Mouse (Mus musculus): ENCODE data around the gene Meis2.

Meis2 gene

GRCm38 (mm10) chr2:115993877-115994276 is 71.8 kb downstream of the Meis2 start:
- no peak for DNase-seq

DNA sequence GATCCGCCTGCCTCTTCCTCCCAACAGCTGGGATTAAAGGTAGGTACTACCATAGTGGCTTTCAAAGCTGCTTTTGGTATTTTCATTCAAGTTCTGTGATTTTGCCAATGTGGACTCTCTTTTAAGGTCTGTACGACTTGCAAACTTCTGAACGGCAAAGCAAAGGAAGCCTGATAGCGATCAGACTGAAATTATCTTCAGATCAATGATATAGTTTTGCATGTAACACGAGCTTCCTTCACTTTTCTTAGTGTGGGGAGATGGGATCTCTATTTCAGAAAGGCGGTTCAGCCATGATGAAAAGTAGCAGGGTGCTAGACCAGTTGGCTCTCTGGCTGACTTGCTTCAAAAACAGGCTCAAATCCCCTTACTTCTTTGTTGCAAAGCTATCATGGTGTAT is 76.4 kb downstream of the Meis2 start:
- DNase-seq: no peak

DNA sequence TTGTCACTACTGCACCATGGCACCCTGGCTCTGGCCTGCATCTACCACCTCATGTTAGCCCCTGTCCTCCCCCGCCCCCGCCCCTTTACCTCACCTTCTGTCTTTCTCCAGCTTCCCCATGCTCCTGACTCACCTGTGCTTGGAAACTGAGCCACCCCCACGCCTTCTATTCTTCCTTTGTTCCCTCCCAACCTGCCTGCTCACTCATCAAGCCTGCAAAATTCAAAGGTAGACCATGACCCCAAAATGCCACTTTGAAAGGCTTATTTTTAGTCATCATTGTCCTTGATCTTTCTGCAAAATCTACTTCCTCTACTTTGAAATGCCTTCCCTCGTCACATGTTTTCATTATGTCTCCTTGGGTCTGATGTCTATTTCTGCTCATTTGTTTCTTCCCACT is 77.2 kb downstream of the Meis2 start:
- DNase-seq: no peak

DNA sequence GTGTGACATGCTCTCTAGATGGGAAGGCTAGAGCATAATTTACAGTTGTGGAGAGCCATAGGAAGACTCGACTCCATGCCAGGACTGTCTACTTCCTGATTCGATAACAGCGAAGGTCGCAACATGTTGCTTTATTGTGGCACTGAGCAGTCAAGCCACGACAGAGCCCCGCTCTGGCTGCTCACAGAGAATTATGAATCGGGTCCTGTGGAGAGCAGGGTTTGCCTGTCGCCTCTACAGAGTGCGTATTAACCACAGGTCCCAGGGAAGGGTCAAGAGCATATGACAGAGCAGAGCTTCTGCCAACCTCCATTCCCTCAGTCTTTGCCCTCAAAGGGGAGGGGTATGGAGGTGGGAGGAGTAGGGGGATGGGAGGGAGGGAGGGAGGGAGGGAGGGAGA is 80.7 kb downstream of the Meis2 start:
- no peak for DNase-seq

GRCm38 (mm10) chr2:115984487-115984886 is 81.2 kb downstream of the Meis2 start:
- DNase-seq: no peak

DNA sequence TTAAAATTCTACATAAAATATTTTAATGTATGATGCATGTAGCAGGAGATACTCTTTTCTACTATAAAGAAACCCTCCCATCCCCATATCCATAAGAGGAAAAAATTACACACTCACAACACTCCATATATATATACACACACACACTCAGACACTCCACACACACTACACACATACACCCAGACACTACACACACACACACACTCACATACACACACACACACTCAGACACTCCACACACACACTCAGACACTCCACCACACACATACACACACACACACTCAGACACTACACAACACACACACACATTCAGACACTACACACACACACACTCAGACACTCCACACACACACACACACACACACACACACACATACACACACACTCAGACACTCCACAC is 85.1 kb downstream of the Meis2 start:
- DNase-seq: no peak

DNA sequence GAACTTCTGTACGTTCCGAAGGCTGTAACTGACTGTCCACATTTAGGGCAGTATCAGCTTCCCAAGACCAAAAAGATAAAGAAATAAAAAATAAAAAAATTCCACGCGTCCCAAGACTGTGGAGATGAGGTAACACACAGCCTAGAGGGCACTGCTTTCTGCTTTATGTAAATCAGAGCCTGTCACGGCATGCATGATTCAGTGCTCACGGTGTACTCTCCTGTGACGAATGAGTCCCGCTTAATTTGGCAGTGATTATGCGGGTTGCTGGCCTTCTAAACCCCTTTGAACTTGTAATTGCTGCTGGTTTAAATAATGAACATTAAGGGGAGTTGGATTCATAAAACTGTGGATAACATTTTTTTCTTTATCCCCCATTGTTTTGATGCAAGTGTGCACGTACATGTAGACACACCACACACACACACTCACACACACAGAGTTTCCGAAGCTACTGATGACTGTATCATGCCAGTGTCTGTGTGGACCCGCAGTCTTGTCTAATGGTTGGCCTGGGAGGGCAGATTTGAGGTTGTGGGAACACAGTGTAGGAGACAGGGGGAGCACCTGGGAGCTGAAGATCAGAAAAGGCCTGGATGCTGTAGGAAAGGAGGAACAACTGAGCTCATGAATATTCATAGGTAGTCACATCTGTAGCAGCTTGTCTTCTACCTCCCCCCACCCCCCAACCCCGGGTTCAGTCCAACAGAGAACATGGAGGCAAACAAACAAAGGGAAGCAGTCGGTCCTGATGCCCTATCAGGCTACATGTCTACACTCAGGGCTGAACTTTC is 85.8 kb downstream of the Meis2 start:
- DNase-seq: peak; percentile 27

DNA sequence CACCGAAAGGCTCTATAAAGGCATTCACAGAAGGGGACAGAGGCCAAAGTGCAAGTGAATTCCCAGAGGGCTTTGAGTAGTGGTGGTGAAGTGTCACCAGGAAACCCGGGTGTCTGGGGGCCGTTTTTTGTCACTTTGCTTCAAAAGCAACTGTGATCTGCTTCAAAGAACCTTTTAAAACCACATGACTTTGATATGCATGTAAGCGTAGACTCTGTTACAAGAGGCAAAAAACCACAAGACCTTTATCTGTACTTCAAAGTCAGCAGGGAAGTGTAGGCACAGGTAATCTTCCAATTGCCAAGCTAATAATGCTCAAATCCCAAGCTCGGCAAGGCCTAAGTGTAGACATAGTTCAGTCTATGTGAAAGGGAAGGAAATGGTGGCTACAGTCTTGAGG is 87.0 kb downstream of the Meis2 start:
- no peak for DNase-seq

DNA sequence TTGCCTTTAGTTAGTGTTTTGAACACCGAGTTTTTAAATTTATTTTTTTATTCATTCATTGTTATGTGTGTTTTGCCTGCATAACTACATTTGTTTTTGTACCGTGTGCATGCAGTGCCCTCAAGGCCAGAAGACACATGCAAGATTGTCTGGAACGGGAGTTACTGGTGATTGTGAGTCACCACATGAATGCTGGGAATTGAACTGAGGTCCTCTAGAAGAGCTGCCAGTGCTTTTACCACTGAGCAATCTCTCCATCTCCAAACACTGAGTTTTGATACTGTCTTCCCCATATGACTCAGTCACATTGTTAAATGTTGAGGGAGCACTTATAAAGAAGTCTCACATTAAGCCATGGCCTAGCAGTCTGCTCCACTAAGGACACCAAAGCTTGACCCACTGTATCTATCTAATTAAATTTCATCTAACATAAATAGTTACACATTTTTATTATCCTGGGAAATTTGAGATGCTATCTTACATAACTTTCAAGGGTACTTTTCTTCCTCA is 94.3 kb downstream of the Meis2 start:
- no peak for DNase-seq

GRCm38 (mm10) chr2:115970091-115970820 is 95.4 kb downstream of the Meis2 start:
- no peak for DNase-seq

- no peak for DNase-seq
These were observed 96.4 kb downstream of the Meis2 start for GRCm38 (mm10) chr2:115969201-115969600.

- no peak for DNase-seq
These were observed 100.7 kb downstream of the Meis2 start for GRCm38 (mm10) chr2:115964911-115965310.

- DNase-seq: no peak
These were observed 102.3 kb downstream of the Meis2 start for GRCm38 (mm10) chr2:115963293-115963835.

GRCm38 (mm10) chr2:115962728-115963127 is 102.9 kb downstream of the Meis2 start:
- DNase-seq: no peak

DNA sequence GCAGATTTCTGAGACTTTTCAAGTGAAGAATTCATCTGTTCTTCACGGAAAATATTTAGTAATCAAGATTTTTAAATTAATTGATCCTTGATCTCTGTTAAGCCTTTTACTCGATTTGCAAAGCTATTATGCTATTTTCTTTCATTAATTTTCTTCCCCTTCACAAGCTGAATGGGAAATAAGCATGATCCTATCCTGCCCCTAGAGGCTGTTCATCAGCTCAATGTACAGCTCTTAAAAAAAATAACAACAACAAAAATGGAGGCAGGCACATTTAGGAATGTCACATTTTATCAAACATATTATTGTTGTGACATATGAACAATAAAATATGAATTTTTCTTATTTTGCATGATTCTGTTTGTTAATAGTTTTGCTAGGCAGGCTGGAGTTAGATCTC is 103.5 kb downstream of the Meis2 start:
- no peak for DNase-seq

DNA sequence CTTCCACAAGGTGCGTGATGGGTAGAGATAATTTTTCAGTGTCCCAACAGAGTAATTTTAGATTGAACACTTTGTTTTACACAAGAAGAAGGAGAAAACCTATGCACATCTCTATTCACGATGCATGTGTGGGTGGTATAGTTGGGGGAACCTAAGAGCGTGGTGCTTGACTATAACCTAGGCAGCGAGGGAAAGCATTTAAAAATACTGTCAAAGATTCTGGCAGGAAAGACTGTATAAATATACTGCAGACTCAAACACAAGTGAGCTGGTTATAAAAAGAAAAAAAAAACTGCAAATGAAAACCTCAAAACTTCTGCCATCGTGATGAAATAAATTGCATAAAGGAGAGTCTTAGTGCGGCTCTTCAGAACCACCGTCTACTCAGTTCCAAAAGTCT is 105.0 kb downstream of the Meis2 start:
- DNase-seq: no peak

GRCm38 (mm10) chr2:115956786-115957185 is 108.9 kb downstream of the Meis2 start:
- no peak for DNase-seq

GRCm38 (mm10) chr2:115950645-115951044 is 115.0 kb downstream of the Meis2 start:
- DNase-seq: no peak

DNA sequence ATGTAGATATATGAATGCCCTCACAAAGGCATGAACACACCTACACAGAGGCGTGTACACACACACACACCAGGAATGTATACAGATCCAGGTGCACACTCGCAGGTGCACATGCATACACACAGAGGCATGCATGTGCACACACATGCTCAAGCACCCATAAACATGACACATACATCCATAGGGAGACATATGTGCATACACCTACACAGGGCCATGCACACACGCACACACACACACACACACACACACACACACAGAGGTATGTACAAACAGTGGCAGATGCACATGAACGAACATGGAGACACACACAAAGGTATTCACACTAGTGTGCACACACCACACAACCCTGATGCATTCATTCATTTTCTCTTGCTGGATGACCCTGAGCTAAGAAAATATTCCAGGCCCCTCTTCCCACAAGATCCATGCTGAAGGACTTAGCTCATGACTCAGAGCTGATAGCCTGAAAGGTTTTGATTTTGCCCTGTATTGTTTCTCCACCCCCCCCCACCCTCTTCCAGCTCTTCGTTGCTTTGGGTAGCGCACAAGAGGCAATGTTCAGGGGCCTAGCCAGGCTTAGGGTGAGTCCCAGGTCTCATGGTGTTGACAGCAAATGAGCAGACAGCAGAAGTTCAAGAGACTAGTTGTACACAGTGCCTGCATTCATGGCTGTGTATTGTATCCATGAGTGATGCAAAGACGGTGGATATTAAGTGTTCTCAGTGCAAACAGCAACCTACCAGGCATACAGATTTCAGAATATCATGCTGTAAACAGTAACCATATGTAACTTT is 116.8 kb downstream of the Meis2 start:
- no peak for DNase-seq

- DNase-seq: no peak
These were observed 117.9 kb downstream of the Meis2 start for GRCm38 (mm10) chr2:115947714-115948226.

DNA sequence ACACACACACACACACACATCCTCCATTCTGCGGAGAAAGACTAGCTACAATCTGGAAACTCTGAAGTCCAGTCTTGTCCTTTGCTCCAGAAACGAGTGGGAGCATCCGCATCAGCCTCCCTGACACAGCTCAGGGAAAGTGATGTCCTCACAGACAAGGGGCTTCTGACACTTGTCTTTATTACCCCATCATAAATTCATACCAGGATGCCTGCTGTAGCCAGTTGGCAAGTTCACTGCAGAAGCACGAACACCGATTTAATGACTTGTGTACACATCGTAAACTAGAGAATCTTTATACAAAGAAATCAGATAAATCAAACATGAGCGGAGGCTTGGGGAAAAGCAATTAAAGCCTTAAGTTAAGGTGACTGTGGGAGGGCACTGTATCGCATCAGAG is 122.6 kb downstream of the Meis2 start:
- no peak for DNase-seq

GRCm38 (mm10) chr2:115939849-115940248 is 125.8 kb downstream of the Meis2 start:
- DNase-seq: no peak
